Mouse (Mus musculus) megakaryocyte progenitor cell, adult 5-6 weeks (primary cell): ENCODE measurements around the gene Pafah2. TPM values are rescaled to one million over a fixed set of nuclear protein-coding genes. Genes with fewer than 3 reads are reported as not detected.

Source experiments
- ATAC-seq: replicated peaks from 2 replicates; pipeline ENCODE4 v1.8.0; 2016; ENCODE audit warnings: mild to moderate bottlenecking, moderate TSS enrichment, inconsistent platforms; ENCODE audit not compliant: poor library complexity
- total RNA-seq, 2 experiments: library from RNA; stranded (forward) in 1 of 2; stranded (reverse) in 1 of 2; fragments of 157-497, 149-512 nt in 1 of 2; fragments of 200-1000 nt in 1 of 2; gene quantifications; 2 replicates each; pipeline versions ENCODE4 v1.2.3 to v1.2.4; 2015 to 2017

The Pafah2 gene
- total RNA-seq, 2 experiments from 2014 or later: 14.5 to 21.2 TPM

- no peak for ATAC-seq
Observed at GRCm38 (mm10) chr4:134457130-134457825, 61.2 kb downstream of the Pafah2 start.

GRCm38 (mm10) chr4:134458856-134459255, 62.7 kb downstream of the Pafah2 start:
- ATAC-seq: no peak

- ATAC-seq: peak; percentile 69
Observed at GRCm38 (mm10) chr4:134460277-134460676, 64.2 kb downstream of the Pafah2 start.

- ATAC-seq: no peak
Observed at GRCm38 (mm10) chr4:134461252-134461651, 65.1 kb downstream of the Pafah2 start.

GRCm38 (mm10) chr4:134465789-134466188, 69.7 kb downstream of the Pafah2 start:
- no peak for ATAC-seq

GRCm38 (mm10) chr4:134466381-134467262, 70.5 kb downstream of the Pafah2 start:
- no peak for ATAC-seq

- ATAC-seq: peak; percentile 23
Observed at GRCm38 (mm10) chr4:134467435-134468214, 71.5 kb downstream of the Pafah2 start.

GRCm38 (mm10) chr4:134468215-134468575, 72.1 kb downstream of the Pafah2 start, which contains the start of gene Stmn1:
Gene Stmn1, plus strand, starts transcription at chr4:134468320.
- peak; percentile 83 for ATAC-seq

GRCm38 (mm10) chr4:134468578-134469266, 72.6 kb downstream of the Pafah2 start:
- peak; percentile 82 for ATAC-seq

GRCm38 (mm10) chr4:134469341-134469796, 73.2 kb downstream of the Pafah2 start:
- peak; percentile 2; the same call in 1 of the 2 replicates for ATAC-seq

- ATAC-seq: no peak
Observed at GRCm38 (mm10) chr4:134469985-134470384, 73.9 kb downstream of the Pafah2 start.

- no peak for ATAC-seq
Observed at GRCm38 (mm10) chr4:134471469-134471868, 75.3 kb downstream of the Pafah2 start.

- ATAC-seq: no peak
Observed at GRCm38 (mm10) chr4:134473764-134474163, 77.6 kb downstream of the Pafah2 start.

GRCm38 (mm10) chr4:134474240-134474639, 78.1 kb downstream of the Pafah2 start:
- ATAC-seq: no peak

GRCm38 (mm10) chr4:134476899-134477298, 80.8 kb downstream of the Pafah2 start:
- ATAC-seq: no peak

Other genes with a start within 250 kb of the Pafah2 start
- gene Cep85, start 209.2 kb upstream of the Pafah2 start, total RNA-seq (2015): 14.5 and 27.8 TPM in 2 replicates
- 33.8 and 41.0 TPM in 2 replicates for gene Cep85, start 209.2 kb upstream of the Pafah2 start, total RNA-seq (2017)
- gene Gm7534, start 193.3 kb upstream of the Pafah2 start, total RNA-seq (2015): not detected in 2 replicates
- gene Gm7534, start 193.3 kb upstream of the Pafah2 start, total RNA-seq (2017): not detected in 2 replicates
- not detected in 2 replicates for gene Catsper4, start 168.9 kb upstream of the Pafah2 start, total RNA-seq (2015)
- gene Catsper4, start 168.9 kb upstream of the Pafah2 start, total RNA-seq (2017): not detected in 2 replicates
- not detected in 2 replicates for gene Cnksr1, start 157.9 kb upstream of the Pafah2 start, total RNA-seq (2015)
- not detected in 2 replicates for gene Cnksr1, start 157.9 kb upstream of the Pafah2 start, total RNA-seq (2017)
- not detected in 2 replicates for gene E130218I03Rik, start 152.7 kb upstream of the Pafah2 start, total RNA-seq (2015)
- 0.14 TPM in 1 of 2 replicates, not detected in the other for gene E130218I03Rik, start 152.7 kb upstream of the Pafah2 start, total RNA-seq (2017)
- 11.7 and 11.8 TPM in 2 replicates for gene Zfp593, start 150.7 kb upstream of the Pafah2 start, total RNA-seq (2015)
- gene Zfp593, start 150.7 kb upstream of the Pafah2 start, total RNA-seq (2017): 12.5 and 12.7 TPM in 2 replicates
- gene Gm30191, start 149.4 kb upstream of the Pafah2 start, total RNA-seq (2015): not detected in 2 replicates
- not detected in 2 replicates for gene Gm30191, start 149.4 kb upstream of the Pafah2 start, total RNA-seq (2017)
- not detected in 2 replicates for gene Grrp1, start 142.2 kb upstream of the Pafah2 start, total RNA-seq (2015)
- gene Grrp1, start 142.2 kb upstream of the Pafah2 start, total RNA-seq (2017): not detected in 2 replicates
- gene Pdik1l, start 108.4 kb upstream of the Pafah2 start, total RNA-seq (2015): 23.4 and 25.9 TPM in 2 replicates
- 32.7 and 34.0 TPM in 2 replicates for gene Pdik1l, start 108.4 kb upstream of the Pafah2 start, total RNA-seq (2017)
- gene Trim63, start 81.2 kb upstream of the Pafah2 start, total RNA-seq (2015): not detected in 2 replicates
- gene Trim63, start 81.2 kb upstream of the Pafah2 start, total RNA-seq (2017): not detected in 2 replicates
- 0.07 and 0.15 TPM in 2 replicates for gene Slc30a2, start 53.1 kb upstream of the Pafah2 start, total RNA-seq (2015)
- not detected in 2 replicates for gene Slc30a2, start 53.1 kb upstream of the Pafah2 start, total RNA-seq (2017)
- gene Extl1, start 12.5 kb upstream of the Pafah2 start, total RNA-seq (2015): not detected in 2 replicates
- not detected in 2 replicates for gene Extl1, start 12.5 kb upstream of the Pafah2 start, total RNA-seq (2017)
- 794 and 868 TPM in 2 replicates for gene Stmn1, start 72.0 kb downstream of the Pafah2 start, total RNA-seq (2015)
- gene Stmn1, start 72.0 kb downstream of the Pafah2 start, total RNA-seq (2017): 1,207 and 1,242 TPM in 2 replicates
- 5.2 and 7.3 TPM in 2 replicates for gene Paqr7, start 100.4 kb downstream of the Pafah2 start, total RNA-seq (2015)
- 11.1 and 13.5 TPM in 2 replicates for gene Paqr7, start 100.4 kb downstream of the Pafah2 start, total RNA-seq (2017)
- 11.8 and 14.6 TPM in 2 replicates for gene Aunip, start 114.7 kb downstream of the Pafah2 start, total RNA-seq (2015)
- 24.3 and 30.6 TPM in 2 replicates for gene Aunip, start 114.7 kb downstream of the Pafah2 start, total RNA-seq (2017)
- 59.1 and 69.8 TPM in 2 replicates for gene Mtfr1l, start 139.1 kb downstream of the Pafah2 start, total RNA-seq (2015)
- 42.7 and 51.0 TPM in 2 replicates for gene Mtfr1l, start 139.1 kb downstream of the Pafah2 start, total RNA-seq (2017)
- gene Selenon, start 155.8 kb downstream of the Pafah2 start, total RNA-seq (2015): 31.0 and 32.8 TPM in 2 replicates
- gene Selenon, start 155.8 kb downstream of the Pafah2 start, total RNA-seq (2017): 6.0 and 7.0 TPM in 2 replicates